Mouse (Mus musculus) layer of hippocampus, postnatal 14 days (tissue): ENCODE data around the gene Dlx2. TPM values are rescaled to one million over a fixed set of nuclear protein-coding genes. Genes with fewer than 3 reads are reported as not detected.
A peak's percentile ranks its signal among the peaks of the same experiment; 100 is the strongest.

Experiments used
- DNase-seq, 2 experiments: peaks; one replicate each; pipeline ENCODE4 v3.0.0; 2021 to 2022; ENCODE audit warnings: low spot score in 2 of 2, mixed read lengths in 1 of 2
- total RNA-seq, 2 experiments: library from RNA; stranded (reverse); gene quantifications; 2 replicates each; pipeline ENCODE4 v1.2.3; 2021

Dlx2 gene
- total RNA-seq, 2 experiments from 2014 or later = 6.2 to 7.5 TPM

DNA sequence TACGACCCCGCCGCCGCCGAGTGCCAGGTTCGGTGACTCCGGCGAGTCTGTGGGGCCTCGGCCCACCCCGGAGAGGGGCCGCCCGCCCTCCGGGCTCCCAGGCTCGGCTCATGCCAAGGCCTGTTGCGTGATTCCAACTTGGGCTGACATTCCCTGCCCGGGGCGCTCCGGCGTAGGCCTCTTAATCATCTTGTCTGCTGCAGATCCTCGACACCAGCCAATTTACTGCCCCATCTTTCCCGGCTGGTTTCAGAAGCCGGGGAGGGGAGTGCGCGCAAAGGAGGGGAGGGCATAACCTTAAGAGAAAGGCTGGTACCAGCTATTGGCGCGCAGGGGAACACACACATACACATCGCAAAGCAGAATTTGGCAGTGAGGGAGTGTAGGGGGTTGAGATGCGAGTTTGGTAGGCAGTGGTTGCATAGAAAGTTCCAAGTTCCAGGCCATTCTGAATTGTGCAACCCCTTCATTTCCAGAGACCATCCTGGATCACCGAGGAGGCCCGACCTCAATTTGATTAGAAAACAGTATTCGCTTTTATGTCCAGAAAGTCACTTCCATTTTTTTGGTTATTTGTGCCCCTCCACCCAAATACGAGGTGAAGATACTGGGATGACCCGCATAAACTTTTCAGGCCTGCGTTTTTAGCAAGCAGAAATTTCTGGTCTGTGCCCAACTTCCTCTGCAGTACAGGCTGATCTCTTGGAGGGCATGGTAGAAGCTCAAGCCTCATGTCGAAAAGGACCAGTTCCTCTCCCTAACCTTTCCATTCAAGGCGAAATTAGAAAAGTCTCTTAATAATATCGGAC, 4.9 kb downstream of the Dlx2 start:
- no peak for DNase-seq

DNA sequence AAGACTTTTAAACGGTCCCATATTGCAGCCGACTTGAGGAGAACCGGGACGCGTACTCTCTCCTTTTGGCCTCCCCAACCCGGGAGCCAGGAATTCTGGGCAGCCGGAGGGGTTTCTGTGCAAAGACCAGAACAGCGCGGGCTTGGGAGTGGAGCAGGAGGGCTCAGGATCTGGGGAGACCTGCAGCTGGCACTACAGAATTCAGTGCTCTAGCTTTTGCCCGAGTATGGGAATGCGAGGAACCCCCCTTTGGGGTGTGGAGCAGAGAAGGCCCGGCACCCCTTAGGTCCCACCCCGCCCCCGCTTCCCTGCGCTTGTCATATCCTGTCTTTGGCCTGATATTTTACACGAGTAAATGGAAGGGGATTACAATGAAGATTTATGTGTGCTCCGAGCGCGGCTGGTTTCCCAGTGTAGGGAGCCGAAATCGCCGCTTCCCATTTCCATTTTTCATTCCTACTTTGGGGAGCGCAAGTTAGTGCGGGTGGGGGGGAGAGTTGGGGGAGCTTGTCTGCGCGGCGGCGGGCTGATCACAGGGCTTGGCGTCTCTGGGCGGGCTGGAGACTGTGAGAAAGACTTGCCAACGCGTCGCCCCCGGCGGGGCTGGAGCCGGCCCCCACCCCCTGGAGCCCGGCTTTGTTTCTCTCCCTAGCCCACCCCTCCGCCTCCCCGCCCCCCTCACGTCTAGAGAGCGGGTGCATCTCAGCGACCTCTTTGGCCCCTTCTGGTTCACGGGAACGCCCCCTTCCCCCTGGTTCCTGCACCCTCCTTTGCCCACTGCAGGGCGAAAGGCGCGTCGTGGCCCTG, 5.7 kb downstream of the Dlx2 start:
- DNase-seq = no peak

DNA sequence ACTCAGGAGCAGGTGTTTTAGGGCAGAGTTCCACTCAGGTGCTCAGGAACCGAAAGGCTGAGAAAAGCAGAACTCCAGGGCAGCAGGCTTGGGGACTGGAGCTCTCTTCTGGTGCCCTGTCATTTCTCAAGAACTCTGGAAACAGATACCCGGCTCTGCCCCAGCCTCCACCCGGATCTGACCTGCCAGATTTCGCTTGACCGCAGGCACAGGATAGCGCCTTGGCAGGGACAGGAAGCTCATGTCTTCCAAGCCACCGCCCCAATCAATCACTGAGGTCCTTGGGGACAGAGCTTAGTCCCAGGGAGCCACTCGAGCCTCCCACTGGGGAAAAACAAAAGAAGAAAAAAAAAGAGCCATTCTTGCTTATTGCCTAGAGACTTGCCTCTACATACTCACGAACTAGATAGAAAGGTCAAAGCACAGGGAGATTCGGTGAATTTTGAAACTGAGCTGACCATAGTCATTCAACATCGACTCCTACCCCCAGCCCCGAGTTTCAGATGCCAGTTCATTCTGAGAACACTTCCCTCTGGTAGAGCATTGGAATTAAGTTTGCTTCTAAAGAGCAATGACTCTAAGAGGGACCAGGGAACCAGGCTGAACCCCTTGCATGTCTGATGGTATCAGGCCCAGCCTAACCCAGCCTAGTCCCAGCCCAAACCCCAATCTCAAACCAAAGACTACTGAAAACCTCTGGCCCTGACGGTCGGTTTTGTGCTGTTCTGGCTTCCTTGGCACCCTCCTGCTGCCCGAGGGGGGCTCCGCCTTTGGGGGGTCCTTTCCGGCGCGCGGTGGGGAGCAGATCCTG, 12.1 kb downstream of the Dlx2 start:
- no peak for DNase-seq

DNA sequence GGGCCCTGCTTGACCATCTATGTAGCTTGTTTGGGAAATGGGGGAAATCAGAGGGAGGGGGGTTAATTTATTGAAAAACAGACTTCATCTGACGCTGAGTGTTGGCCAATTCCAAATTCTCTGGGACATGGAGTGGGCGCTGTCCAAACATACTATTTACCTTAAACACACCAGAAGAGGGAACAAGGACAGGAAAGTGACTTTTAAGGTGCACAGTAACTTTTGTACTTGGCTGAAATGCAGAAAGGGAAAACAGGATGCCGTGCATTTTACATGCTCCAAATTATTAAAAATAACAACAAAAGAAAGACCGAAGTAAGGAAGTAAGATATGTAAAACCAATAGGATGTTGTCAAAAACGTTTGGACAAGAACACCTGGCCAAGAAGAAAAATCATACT, 13.5 kb downstream of the Dlx2 start:
- DNase-seq = no peak

DNA sequence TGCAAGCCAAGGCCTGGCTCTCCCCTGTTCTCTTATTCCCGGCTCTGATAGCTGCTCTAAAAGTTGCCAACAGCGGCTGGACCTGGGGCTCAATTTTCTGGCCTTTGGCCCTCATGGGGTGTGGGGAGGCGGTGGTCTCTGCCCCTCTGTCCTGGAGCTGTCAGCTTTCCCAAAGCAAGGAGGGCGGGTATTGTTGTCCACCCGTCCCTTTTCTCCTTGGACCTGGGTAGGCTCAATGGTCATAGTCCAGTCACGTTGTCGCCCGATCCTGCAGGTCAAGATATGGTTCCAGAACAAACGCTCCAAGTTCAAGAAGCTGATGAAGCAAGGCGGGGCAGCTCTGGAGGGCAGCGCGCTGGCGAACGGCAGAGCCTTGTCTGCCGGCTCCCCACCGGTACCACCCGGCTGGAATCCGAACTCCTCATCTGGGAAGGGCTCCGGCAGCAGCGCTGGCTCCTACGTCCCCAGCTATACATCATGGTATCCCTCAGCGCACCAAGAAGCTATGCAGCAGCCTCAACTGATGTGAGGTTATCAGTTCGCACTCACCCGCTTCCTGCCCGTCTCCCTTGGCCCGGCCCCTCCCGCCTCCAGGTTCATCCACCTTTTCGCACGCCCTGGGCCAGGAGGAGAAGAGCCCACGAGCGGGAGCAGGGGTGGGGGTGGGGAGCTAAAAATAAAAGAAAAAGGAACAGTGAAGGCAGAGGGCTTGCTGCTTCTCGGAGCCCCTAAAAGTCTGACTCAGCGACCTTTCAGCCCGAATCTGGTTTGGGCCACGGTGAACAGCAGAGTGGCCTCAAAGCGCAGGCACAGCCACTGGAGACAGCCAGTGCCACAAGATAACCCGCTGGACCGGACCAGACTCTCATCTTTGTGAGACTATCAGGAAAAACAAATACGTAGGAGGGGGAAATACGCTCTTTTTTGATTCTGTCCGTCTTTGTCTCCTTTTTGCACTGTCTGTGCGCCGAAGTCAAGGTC, 14.3 kb downstream of the Dlx2 start:
- no peak for DNase-seq

DNA sequence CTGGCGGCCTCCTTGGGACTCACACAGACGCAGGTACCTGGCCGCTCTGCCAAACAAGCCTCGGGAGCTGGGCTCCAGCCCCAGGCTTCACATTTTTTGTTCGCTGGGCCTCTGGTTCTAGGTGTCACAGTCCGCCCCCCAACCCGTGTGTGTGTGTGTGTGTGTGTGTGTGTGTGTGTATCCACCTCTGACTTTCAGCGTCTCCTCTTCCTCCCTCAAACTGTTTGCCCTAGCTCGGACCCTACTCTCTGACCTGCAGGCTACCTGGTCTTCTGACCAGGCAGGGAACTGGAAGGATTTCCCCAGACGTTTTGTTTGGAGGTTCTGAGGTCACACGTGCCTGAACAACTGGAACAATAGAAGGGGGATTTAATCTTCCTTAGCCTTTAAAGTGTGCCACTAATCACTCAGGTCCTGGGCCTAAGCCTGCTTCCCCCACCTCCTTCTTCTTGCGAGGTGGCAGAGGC, 15.4 kb downstream of the Dlx2 start:
- no peak for DNase-seq

DNA sequence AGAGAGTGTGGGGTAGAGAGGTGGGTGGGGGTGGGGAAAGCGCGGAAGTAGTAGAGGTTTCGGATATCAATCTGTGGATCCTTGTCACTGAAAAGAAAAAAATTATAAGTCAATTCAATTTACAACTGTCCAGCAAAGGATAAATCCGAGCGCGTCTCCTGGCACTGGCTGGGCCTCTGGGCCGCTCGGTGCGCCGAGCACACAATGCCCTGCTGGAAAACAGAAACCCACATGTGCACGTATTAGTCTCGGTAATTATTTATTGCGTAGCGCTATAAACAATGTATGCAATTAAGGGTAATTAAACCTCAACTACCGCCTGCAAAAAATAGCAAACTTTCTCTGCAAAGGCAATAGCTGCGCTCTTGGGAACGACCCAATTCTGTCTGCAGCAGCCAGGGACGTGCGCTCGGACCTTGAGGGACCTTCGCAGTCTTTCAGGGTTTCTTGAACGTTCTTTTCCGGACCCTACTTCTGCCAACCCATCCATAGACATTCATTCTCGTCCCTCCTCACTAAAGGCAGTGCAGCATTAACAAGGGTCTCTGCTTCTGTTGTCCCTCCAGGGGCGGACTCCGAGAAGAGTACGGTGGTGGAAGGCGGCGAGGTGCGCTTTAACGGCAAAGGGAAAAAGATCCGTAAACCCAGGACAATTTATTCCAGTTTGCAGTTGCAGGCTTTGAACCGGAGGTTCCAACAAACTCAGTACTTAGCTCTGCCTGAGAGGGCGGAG, 16.0 kb downstream of the Dlx2 start:
- DNase-seq = no peak

DNA sequence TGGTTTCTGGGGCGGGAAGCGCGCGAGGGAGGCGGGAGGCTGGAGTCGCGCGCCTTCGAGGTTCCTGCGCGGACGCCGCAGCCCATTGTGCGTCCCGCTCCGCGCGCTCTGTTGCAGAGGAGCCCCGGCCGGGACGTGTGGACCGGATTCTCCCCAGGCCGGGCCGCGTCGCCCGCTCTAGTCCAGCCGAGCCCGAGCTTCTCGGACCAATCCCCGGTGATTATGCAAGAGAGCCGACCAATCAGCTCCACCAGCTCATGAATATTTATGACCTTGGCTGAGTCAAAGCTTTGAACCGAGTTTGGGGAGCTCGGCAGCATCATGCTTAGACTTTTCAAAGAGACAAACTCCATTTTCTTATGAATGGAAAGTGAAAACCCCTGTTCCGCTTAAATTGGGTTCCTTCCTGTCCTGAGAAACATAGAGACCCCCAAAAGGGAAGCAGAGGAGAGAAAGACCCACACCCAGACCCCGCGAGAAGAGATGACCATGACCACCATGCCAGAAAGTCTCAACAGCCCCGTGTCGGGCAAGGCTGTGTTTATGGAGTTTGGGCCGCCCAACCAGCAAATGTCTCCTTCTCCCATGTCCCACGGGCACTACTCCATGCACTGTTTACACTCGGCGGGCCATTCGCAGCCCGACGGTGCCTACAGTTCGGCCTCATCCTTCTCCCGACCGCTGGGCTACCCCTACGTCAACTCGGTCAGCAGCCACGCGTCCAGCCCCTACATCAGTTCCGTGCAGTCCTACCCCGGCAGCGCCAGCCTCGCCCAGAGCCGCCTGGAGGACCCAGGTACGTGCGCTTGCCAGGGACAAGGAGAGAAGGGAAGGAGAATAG, 16.8 kb downstream of the Dlx2 start:
- DNase-seq = peak in 1 of 2 experiments; percentile 67

DNA sequence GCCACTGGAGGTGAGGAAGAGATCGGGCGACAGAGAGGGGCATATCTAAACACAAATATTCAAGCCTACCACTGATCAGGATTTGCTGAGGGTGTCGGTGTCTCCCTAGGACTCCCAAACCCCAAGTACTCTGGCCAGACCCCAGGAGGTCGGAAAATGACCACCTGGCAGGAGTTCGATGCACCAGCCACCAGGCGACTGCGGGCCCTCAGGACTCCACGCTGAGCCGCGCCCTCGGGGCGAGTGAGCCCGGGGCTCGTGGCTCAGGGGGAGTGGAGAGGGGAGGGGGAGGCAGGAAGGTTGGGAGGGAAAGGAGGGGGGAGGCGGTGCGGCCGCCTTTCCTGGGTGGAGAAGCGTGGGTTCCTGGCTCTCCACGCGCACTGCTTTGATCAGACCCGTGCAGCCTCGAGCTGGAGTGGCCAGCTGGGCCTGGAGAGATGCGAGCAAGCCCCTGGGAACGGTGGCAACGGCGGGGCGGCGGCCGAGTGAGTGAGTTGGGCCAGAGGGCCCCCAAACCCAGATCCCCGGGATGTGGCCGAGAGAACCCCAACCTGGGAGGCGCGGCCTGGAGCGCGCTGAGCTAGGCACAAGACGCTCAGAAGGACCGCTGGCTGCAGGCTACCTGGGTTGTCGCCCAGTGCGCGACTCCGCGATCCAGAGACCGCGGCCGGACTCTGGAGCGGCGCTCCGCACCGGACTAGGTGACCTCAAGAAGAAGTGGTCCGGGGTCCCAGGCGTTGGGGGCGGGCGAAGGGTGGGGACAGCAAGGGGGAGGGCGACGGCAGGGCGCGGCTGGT, 17.6 kb downstream of the Dlx2 start:
- no peak for DNase-seq

DNA sequence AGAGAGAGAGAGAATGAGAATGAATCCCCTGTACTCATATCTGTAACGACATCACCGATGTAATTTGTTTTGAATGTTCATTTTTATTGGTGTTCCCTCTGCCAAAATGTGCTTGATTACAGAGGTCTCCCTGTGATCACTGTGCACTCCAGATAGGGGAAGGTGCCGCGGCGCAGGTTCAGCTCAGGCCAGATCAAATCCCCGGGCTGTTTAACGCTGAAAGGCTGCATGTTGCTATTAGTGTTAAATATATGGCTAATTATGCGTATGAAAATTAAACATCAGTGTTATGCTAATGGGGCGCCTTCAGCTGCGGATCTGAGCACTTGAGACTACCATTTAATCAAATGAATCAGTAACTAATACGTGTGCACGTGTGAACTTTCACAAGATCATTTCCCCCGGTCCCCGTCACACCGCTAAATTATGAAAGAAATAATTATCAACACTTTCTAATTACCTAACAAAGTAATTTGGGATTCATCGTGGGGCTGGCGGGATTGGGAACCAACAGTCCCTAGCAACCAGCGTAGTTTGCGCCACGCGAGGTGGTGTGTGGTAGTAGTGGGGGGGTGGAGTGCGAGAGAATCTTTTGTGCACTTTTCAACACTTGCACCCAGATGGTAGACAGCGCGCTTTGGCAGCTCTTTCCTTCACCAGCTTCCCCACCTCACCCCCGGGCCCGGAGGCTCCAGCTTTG, 18.4 kb downstream of the Dlx2 start, which contains the start of gene Dlx1:
Gene Dlx1, plus strand, starts transcription at position 100 of the 700 bp plus-strand sequence.
- no peak for DNase-seq

DNA sequence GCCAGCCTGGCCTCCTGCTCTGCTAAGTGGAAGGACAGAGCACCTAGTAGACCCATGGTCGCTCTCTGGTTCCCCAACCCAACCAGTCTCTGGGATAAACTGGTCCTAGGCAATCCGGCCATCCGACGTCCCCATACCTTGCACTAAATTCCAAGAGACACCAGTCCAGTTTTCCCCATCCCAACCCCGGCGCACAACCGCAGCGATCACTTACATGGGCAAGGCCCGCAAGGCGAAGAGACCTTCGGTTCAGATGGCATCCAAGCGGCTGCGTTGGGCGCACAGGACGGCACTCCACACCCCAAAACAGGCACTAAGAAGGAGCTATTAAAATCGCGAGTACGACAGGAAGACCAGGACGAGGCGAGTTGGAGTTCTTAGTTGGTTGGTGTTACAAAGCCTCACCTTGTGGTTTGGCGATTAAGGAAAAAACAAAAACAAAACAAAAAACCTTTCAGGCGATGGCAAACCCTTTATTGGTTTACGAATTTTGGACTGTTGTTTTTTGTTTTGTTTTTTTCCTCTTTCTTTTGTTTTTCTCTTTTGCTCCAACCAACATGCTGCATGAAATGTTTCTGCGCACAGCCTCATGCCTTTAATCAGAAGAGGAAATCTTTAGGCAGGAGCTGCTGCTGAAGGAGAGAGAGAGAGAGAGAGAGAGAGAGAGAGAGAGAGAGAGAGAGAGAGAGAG, 19.1 kb downstream of the Dlx2 start:
- no peak for DNase-seq

DNA sequence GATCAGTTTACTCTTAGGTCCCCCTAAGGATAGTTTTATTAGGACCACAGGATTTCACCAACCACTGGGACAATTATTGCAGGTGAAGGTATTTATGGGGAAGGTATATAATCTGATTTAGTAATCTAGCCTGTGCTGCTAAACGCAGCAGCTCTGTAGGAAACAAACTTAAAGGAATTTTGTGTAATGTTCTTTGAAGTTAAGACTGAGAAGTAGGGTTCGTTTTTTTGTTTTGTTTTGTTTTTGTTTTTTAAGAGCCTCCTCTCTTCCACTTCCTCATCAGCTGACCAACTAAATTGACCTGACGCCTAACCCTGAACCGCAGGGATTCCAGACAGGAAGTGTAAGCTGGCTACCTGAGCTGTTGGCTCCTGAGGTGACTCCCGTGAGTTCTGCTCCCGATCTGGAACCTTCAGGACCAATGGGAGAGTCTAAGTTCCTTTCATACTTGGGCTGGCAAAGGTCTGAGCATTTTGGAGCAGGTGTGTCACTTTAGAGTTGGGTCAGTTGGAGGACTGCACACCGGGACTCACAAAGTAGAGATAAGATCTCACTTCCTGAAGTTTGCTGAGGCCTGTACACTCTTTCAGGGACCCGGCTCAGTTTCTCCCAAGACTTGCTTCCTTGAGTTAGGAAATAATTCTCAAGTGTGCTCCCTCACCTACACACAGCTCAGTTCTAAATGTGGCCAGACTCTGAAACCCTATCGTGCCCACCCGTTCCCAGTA, 19.8 kb downstream of the Dlx2 start:
- DNase-seq = no peak

DNA sequence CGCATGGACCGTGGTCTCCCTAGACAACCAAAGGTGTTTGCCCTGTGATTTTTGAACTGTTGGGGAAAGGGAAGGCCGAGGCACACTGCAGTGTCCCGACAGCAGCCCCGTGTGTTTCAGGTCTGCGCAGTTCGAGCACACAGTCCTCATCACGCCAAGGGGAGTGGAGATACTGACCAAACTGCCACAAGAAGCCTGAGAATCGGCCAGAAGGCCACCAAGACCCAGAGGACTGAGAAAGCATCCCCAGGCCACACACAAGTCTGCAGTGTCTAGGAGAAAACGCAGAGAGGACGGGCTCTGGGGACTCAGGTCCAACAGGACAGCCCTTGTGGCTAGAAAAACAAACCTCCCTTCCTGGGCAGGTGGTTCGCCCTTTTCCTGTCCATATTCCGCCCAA, 21.8 kb downstream of the Dlx2 start:
- no peak for DNase-seq

DNA sequence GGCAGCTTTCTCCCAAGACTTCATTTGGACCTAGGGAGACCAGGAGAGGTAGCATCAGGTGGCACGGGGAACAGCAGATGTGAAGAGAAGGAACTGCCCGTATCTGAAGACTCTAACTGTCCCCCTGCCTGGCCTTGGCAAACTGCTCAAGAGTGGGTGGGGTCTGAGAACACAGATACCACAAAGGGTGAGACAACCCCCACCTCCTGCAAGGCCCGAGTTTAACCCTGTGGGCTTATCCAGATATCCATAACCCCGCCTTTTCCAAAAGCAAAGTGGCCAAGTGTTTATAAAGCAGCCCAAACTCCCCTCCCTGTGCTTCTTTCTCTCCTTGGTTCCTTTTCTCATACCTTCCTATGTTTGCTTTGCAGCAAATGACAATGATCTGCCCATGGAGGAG, 23.1 kb downstream of the Dlx2 start:
- DNase-seq = no peak

DNA sequence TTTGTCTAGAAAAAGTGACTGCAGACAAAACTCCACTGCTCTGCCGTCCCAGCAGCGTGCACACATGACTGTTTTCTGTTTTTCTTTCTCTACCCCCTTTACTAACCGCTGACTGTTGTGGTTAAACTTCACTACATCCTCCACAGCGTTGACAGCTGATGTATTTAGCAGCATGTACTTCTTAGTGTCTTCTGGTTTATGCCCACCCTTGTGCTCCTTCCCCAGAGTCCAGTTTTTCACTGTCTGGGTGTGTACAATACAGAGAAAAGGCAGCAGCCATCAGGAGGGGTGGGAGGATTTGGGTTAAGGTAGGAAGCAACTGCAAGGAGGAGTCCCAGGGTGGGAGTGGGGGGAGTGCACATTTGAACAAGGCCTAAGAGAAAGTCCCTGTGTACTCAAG, 23.7 kb downstream of the Dlx2 start:
- no peak for DNase-seq
